Mouse (Mus musculus) liver, embryonic 14.5 days (tissue): ENCODE measurements around the gene Pdpk1.

Experiments used
- CTCF ChIP-seq: IDR thresholded peaks from 2 replicates; pipeline ENCODE4 v1.5.1; 2016; ENCODE audit warnings: antibody characterized with exemption, low read depth, control low read depth
- EP300 ChIP-seq: IDR thresholded peaks from 2 replicates; pipeline ENCODE4 v1.6.1; 2016; ENCODE audit warnings: antibody characterized with exemption, low read depth

GRCm38 (mm10) chr17:24167891-24168505, 17.3 kb upstream of the Pdpk1 start:
- TF ChIP-seq CTCF (no peak), EP300 (no peak)
